Mouse (Mus musculus): ENCODE results near the gene Hspa1a. TPM values are rescaled to one million over a fixed set of nuclear protein-coding genes. Genes with fewer than 3 reads are reported as not detected.
"Not testable (repeated sequence)": the region's sequence is repeated elsewhere in the genome, so short reads cannot be mapped to it uniquely, and the experiment has no call there.

Hspa1a gene
- polyA plus RNA-seq, 1 experiment from 2014 or later = 5.8 TPM

DNA sequence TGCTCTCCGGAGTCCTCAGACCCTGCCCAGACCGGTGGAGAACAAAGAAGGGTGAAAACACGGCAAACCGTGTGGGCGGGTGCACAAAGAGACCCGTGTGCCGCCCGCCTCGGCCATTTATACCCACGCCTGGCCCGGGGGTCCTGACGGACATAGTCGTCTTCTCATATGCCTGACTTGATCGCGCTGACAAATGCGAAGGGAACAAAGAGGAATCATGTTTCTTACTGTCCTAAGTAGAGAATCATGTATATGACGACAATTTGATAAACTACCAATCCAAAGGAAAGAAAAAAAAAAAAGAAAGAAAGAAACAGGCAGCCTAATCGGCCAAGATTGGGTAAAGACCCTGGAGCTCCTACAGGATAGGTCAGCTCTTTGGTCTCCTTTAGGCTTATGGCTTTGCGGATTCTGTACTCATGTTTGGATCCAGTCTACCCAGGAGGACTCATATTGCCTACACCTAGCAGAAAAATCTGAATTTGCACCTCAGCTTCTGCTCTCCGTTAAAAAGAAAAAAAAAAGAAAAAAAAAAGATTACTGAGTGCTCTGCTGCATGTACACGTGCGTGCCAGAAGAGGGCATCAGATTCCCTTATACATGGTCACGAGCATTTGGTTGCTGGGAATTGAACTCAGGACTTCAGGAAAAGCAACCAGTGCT is 19.4 kb downstream of the Hspa1a start:
- under 1% methylated on average over 23 of the region's 23 CpGs for WGBS
- H3K27ac ChIP-seq = peak overlapping the region; percentile 94
- ATAC-seq (ENCODE audit: insufficient number of reproducible peaks, insufficient read depth, low FRiP score, low TSS enrichment, low read depth) = peak; percentile 69
- H3K4me2 ChIP-seq = peak overlapping the region; percentile 72
- H3K9me3 ChIP-seq = no peaks in the 10 kb centered on the region
- H3K9ac ChIP-seq = peak overlapping the region; percentile 100
- peaks cover 7% of the 10 kb centered on the region for H3K27me3 ChIP-seq
- peaks cover 10% of the 10 kb centered on the region for H3K4me1 ChIP-seq
- H3K4me3 ChIP-seq = peak overlapping the region; percentile 94
- H3K36me3 ChIP-seq = peaks cover 20% of the 10 kb centered on the region

GRCm38 (mm10) chr17:34951636-34952377 is 20.1 kb downstream of the Hspa1a start:
- peak overlapping the region; percentile 100 for H3K9ac ChIP-seq
- H3K27me3 ChIP-seq = peaks cover 5% of the 10 kb centered on the region
- H3K36me3 ChIP-seq = peaks cover 20% of the 10 kb centered on the region
- peaks cover 10% of the 10 kb centered on the region for H3K4me1 ChIP-seq
- peak; percentile 60 for ATAC-seq (ENCODE audit: insufficient number of reproducible peaks, insufficient read depth, low FRiP score, low TSS enrichment, low read depth)
- peak overlapping the region; percentile 94 for H3K4me3 ChIP-seq
- H3K9me3 ChIP-seq = no peaks in the 10 kb centered on the region
- peak overlapping the region; percentile 94 for H3K27ac ChIP-seq
- WGBS = under 1% methylated on average over 29 of the region's 29 CpGs
- H3K4me2 ChIP-seq = peak overlapping the region; percentile 72

- no peak for ATAC-seq (ENCODE audit: insufficient number of reproducible peaks, insufficient read depth, low FRiP score, low TSS enrichment, low read depth)
- H3K4me2 ChIP-seq = peak overlapping the region; percentile 72
- H3K4me1 ChIP-seq = peaks cover 10% of the 10 kb centered on the region
- H3K36me3 ChIP-seq = peaks cover 20% of the 10 kb centered on the region
- H3K27ac ChIP-seq = peak overlapping the region; percentile 94
- H3K9me3 ChIP-seq = no peaks in the 10 kb centered on the region
- peak overlapping the region; percentile 100 for H3K9ac ChIP-seq
- H3K27me3 ChIP-seq = peaks cover under 1% of the 10 kb centered on the region
- WGBS = 28% methylated on average over 10 of the region's 10 CpGs
- peak overlapping the region; percentile 94 for H3K4me3 ChIP-seq
These were observed 21.2 kb downstream of the Hspa1a start for GRCm38 (mm10) chr17:34950514-34951455.

- 33% methylated on average over 4 of the region's 4 CpGs for WGBS
- no peaks in the 10 kb centered on the region for H3K9me3 ChIP-seq
- H3K4me1 ChIP-seq = peaks cover 10% of the 10 kb centered on the region
- no peak overlapping the region for H3K9ac ChIP-seq
- H3K4me3 ChIP-seq = no peak overlapping the region
- H3K36me3 ChIP-seq = peaks cover 20% of the 10 kb centered on the region
- no peaks in the 10 kb centered on the region for H3K27me3 ChIP-seq
- H3K27ac ChIP-seq = no peak overlapping the region
- no peak for ATAC-seq (ENCODE audit: insufficient number of reproducible peaks, insufficient read depth, low FRiP score, low TSS enrichment, low read depth)
- H3K4me2 ChIP-seq = no peak overlapping the region
These were observed 22.4 kb downstream of the Hspa1a start for GRCm38 (mm10) chr17:34949553-34949969.

- not testable (repeated sequence) for H3K4me2 ChIP-seq; H3K27me3 ChIP-seq; H3K4me3 ChIP-seq; ATAC-seq (ENCODE audit: insufficient number of reproducible peaks, insufficient read depth, low FRiP score, low TSS enrichment, low read depth); H3K9ac ChIP-seq; H3K9me3 ChIP-seq; H3K27ac ChIP-seq
- peaks cover 10% of the 10 kb centered on the region for H3K4me1 ChIP-seq
- peaks cover 20% of the 10 kb centered on the region for H3K36me3 ChIP-seq
- WGBS = 66% methylated on average over 9 of the region's 9 CpGs
These were observed 23.0 kb downstream of the Hspa1a start for GRCm38 (mm10) chr17:34948721-34949552.

DNA sequence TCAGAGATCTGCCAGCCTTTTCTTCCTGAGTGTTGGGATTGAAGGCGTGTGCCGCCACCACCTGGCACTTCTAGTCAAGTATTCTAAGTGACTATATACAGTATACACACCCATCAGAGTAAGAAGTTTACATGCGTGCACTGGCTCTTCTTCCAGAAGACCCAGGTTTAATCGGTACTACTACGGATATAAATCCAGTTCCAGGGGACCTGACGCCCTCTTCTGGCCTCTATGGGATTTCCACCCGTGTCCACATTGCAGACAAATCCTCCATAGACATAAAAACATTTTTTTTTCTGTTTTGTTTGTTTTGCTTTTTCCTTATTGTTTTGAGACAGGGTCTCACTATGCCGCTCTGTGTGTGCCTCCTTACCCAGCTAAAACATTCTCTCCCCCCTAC is 24.4 kb downstream of the Hspa1a start:
- H3K27ac ChIP-seq = no peak overlapping the region
- no peak overlapping the region for H3K4me2 ChIP-seq
- no peak overlapping the region for H3K4me3 ChIP-seq
- peaks cover 20% of the 10 kb centered on the region for H3K36me3 ChIP-seq
- peaks cover 10% of the 10 kb centered on the region for H3K4me1 ChIP-seq
- WGBS = 27% methylated on average over 8 of the region's 8 CpGs
- H3K9ac ChIP-seq = no peak overlapping the region
- no peaks in the 10 kb centered on the region for H3K9me3 ChIP-seq
- no peaks in the 10 kb centered on the region for H3K27me3 ChIP-seq
- ATAC-seq (ENCODE audit: insufficient number of reproducible peaks, insufficient read depth, low FRiP score, low TSS enrichment, low read depth) = no peak

GRCm38 (mm10) chr17:34946486-34947140 is 25.3 kb downstream of the Hspa1a start:
- H3K4me2 ChIP-seq = no peak overlapping the region
- WGBS = 94% methylated on average over 5 of the region's 5 CpGs
- no peaks in the 10 kb centered on the region for H3K27me3 ChIP-seq
- no peak overlapping the region for H3K4me3 ChIP-seq
- no peaks in the 10 kb centered on the region for H3K9me3 ChIP-seq
- no peak for ATAC-seq (ENCODE audit: insufficient number of reproducible peaks, insufficient read depth, low FRiP score, low TSS enrichment, low read depth)
- H3K27ac ChIP-seq = no peak overlapping the region
- H3K4me1 ChIP-seq = peaks cover 13% of the 10 kb centered on the region
- no peak overlapping the region for H3K9ac ChIP-seq
- H3K36me3 ChIP-seq = peaks cover 20% of the 10 kb centered on the region

DNA sequence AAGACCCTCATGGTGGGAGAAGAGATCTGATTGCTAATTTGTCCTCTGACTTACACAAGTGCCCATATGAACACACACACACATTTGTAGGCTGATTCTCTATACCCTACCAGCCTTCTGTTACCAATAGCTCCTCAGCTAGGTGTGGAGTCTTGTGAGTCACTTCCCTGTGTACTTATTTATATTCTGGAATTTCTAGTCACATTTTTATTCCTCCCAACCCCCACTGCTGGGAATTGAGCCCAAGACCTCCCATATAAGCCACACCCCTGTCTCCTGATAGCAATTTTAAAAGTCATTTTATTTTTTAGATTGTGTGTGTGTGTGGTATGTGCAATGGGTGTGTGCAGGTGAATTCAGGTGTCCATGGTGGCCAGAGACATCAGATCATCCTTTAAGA is 27.6 kb downstream of the Hspa1a start:
- Histone ChIP-seq H3K9ac (no peak overlapping the region), H3K4me1 (peaks cover 6% of the 10 kb centered on the region), H3K36me3 (peaks cover under 1% of the 10 kb centered on the region), H3K27me3 (no peaks in the 10 kb centered on the region), H3K4me3 (no peak overlapping the region), H3K4me2 (no peak overlapping the region), H3K9me3 (no peaks in the 10 kb centered on the region), H3K27ac (no peak overlapping the region)
- no peak for ATAC-seq (ENCODE audit: insufficient number of reproducible peaks, insufficient read depth, low FRiP score, low TSS enrichment, low read depth)

DNA sequence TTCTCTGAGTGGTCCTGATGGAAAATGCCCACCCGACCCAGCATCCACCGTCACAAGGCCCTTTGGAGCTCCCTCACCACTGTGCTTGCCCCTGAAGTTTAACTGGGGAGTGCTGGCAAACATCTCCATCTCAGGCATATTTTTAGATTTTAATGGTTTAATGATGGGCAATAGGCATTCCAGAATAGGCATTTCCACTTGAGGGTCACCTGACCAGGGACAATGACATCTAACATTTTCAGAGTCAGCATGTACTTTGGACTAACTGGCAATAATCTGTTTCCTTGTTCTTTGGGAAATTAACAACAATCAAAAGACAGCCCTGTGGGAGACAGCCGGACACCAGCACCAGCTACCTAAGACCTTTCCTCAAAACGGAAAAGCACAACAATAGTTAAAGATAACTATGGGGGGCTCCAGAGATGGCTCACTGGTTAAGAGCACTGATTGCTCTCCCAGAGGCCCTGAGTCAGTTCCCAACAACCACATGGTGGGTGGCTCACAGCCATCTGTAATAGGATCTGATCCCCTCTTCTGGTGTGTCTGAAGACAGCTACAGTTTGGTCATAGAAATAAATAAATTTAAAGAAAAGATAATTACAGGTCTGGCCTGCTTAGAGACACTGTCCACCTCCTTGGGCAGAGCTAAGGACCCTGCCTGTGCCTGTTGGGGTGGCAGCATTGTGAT is 28.7 kb downstream of the Hspa1a start:
- WGBS = 83% methylated on average over 4 of the region's 4 CpGs
- Histone ChIP-seq H3K4me1 (peaks cover 6% of the 10 kb centered on the region), H3K4me3 (no peak overlapping the region), H3K27ac (no peak overlapping the region), H3K36me3 (no peaks in the 10 kb centered on the region), H3K9me3 (no peaks in the 10 kb centered on the region), H3K27me3 (no peaks in the 10 kb centered on the region), H3K9ac (no peak overlapping the region), H3K4me2 (no peak overlapping the region)
- ATAC-seq (ENCODE audit: insufficient number of reproducible peaks, insufficient read depth, low FRiP score, low TSS enrichment, low read depth) = no peak

GRCm38 (mm10) chr17:34941344-34942041 is 30.5 kb downstream of the Hspa1a start:
- 6% methylated on average over 15 of the region's 15 CpGs for WGBS
- H3K9ac ChIP-seq = peak overlapping the region; percentile 65
- peak overlapping the region; percentile 30 for H3K4me3 ChIP-seq
- no peaks in the 10 kb centered on the region for H3K9me3 ChIP-seq
- no peak for ATAC-seq (ENCODE audit: insufficient number of reproducible peaks, insufficient read depth, low FRiP score, low TSS enrichment, low read depth)
- H3K27ac ChIP-seq = no peak overlapping the region
- H3K4me1 ChIP-seq = peaks cover 6% of the 10 kb centered on the region
- H3K27me3 ChIP-seq = no peaks in the 10 kb centered on the region
- peak overlapping the region; percentile 52 for H3K4me2 ChIP-seq
- H3K36me3 ChIP-seq = no peaks in the 10 kb centered on the region
